Mouse (Mus musculus): ENCODE results near the gene Ccdc9b.

- TF ChIP-seq CTCF (conservative IDR thresholded peaks at IDR 0.05; ENCODE audit: low read length) (no peak), POU5F1 (IDR thresholded peaks at IDR 0.05; ENCODE audit: borderline replicate concordance, low read length) (no peak)
These were observed 1.0 kb upstream of the Ccdc9b start for GRCm38 (mm10) chr2:118763469-118763868.

Data from E14TG2a.4 (cell line).